Mouse (Mus musculus) lung, postnatal 0 days (tissue): ENCODE results near the gene H2-K1.

ENCODE experiments used
- CTCF ChIP-seq: IDR thresholded peaks from 2 replicates; pipeline ENCODE4 v1.5.1; 2016; ENCODE audit warnings: antibody characterized with exemption, mild to moderate bottlenecking
- EP300 ChIP-seq: IDR thresholded peaks from 2 replicates; pipeline ENCODE4 v1.6.1; 2016; ENCODE audit warnings: antibody characterized with exemption, mild to moderate bottlenecking, control low read depth

DNA sequence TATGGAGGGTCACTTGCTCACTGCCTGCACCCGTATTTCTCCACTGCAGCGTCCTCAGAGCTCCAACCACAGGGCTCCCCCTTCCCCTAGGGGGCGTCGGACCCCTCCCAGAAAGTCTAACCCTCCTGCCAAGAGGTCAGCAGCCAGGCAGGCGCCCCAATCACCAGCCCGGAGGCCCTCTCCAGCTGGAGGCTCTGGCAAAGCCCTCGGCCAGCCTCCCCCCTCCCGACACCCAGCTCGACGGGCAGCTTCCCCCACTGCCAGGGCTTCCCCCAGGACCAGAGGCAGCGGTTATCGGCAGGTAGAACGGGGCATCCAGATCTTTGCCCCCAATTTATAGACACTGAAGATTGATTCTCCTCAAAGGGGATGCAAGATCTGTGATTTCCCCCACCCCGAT is 45.8 kb upstream of the H2-K1 start:
- TF ChIP-seq EP300 (no peak), CTCF (no peak)
